Mouse (Mus musculus) hindbrain, embryonic 12.5 days (tissue): Measurements from ENCODE around the gene Olfr51. TPM values are rescaled to one million over a fixed set of nuclear protein-coding genes. Genes with fewer than 3 reads are reported as not detected.
"Not testable (repeated sequence)": the region's sequence is repeated elsewhere in the genome, so short reads cannot be mapped to it uniquely, and the experiment has no call there.

Experiments used
- ATAC-seq: fragments of 200-750 bp; cut with Nextera tagmentation; 2 replicates; pipeline ENCODE4 v1.8.0; 2017; ENCODE audit warnings: moderate TSS enrichment; ENCODE audit not compliant: low FRiP score
- H3K27ac ChIP-seq: fragments of 300-500 bp; sonication (generic); 2 replicates; pipeline ENCODE4 v1.5.1; 2016; ENCODE audit warnings: mild to moderate bottlenecking
- H3K27me3 ChIP-seq: fragments of 300-500 bp; sonication (generic); 2 replicates; pipeline ENCODE4 v1.6.1; 2016; ENCODE audit warnings: mild to moderate bottlenecking
- H3K36me3 ChIP-seq: fragments of 300-500 bp; sonication (generic); 2 replicates; pipeline ENCODE4 v1.6.1; 2016; ENCODE audit warnings: mild to moderate bottlenecking
- H3K4me1 ChIP-seq: fragments of 300-500 bp; sonication (generic); 2 replicates; pipeline ENCODE4 v1.6.1; 2016
- H3K4me2 ChIP-seq: fragments of 300-500 bp; sonication (generic); replicated peaks from 2 replicates; pipeline ENCODE4 v1.6.1; 2016; ENCODE audit warnings: mild to moderate bottlenecking
- H3K4me3 ChIP-seq: fragments of 300-500 bp; sonication (generic); 2 replicates; pipeline ENCODE4 v1.5.1; 2016; ENCODE audit warnings: mild to moderate bottlenecking
- H3K9ac ChIP-seq: fragments of 300-500 bp; sonication (generic); 2 replicates; pipeline ENCODE4 v1.6.1; 2016; ENCODE audit warnings: mild to moderate bottlenecking, moderate library complexity
- H3K9me3 ChIP-seq: fragments of 300-500 bp; sonication (generic); replicated peaks from 2 replicates; pipeline ENCODE4 v1.6.1; 2016; ENCODE audit warnings: mild to moderate bottlenecking
- WGBS: fragments of 180-500 bp; shearing (Covaris S2); methylation state at CpG from one replicate; pipeline ENCODE4 v1.1.7; 2016; 5-methylcytosine and 5-hydroxymethylcytosine counted together
- polyA plus RNA-seq: library from polyadenylated mRNA; unstranded; fragments of >200 nt; fragmentation: Nextera tagmentation; extraction: Ambion mirVana; gene quantifications from 2 replicates; pipeline ENCODE4 v1.2.1, GENCODE M21; 2016

The Olfr51 gene
- polyA plus RNA-seq: not detected in 2 replicates

GRCm38 (mm10) chr11:51003296-51003695, at the start of gene Olfr51:
TSS of gene Olfr51 (plus strand) at chr11:51003596.
- no peak within 1 kb of the TSS for H3K9ac ChIP-seq
- H3K27me3 ChIP-seq: no peaks in the 10 kb centered on the region
- H3K9me3 ChIP-seq: no peaks in the 10 kb centered on the region
- no peak within 1 kb of the TSS for H3K4me2 ChIP-seq
- H3K4me1 ChIP-seq: no peaks in the 10 kb centered on the region
- H3K27ac ChIP-seq: no peak within 1 kb of the TSS
- H3K4me3 ChIP-seq: no peak within 1 kb of the TSS
- ATAC-seq: no peak
- 75% methylated on average over 5 of the region's 5 CpGs for WGBS
- H3K36me3 ChIP-seq: no peaks in the 10 kb centered on the region

- Histone ChIP-seq H3K4me2 (no peak within 1 kb of the TSS), H3K36me3 (no peaks in the 10 kb centered on the region), H3K4me1 (no peaks in the 10 kb centered on the region), H3K9me3 (no peaks in the 10 kb centered on the region), H3K27me3 (no peaks in the 10 kb centered on the region), H3K9ac (no peak within 1 kb of the TSS), H3K4me3 (no peak within 1 kb of the TSS), H3K27ac (no peak within 1 kb of the TSS)
- WGBS: 69% methylated on average over 6 of the region's 6 CpGs
- ATAC-seq: no peak
Measured at GRCm38 (mm10) chr11:50953665-50954064, 49.7 kb upstream of the Olfr51 start, which contains the start of gene Prop1. TSS of gene Prop1 (minus strand) at chr11:50953765.

- WGBS: 98% methylated on average over 2 of the region's 2 CpGs
- Histone ChIP-seq H3K27ac (no peak overlapping the region), H3K9me3 (no peaks in the 10 kb centered on the region), H3K27me3 (no peaks in the 10 kb centered on the region), H3K36me3 (no peaks in the 10 kb centered on the region), H3K9ac (no peak overlapping the region), H3K4me2 (no peak overlapping the region), H3K4me1 (no peaks in the 10 kb centered on the region), H3K4me3 (no peak overlapping the region)
- ATAC-seq: no peak
Measured at GRCm38 (mm10) chr11:50964886-50965285, 38.5 kb upstream of the Olfr51 start.

- Histone ChIP-seq H3K4me1 (no peaks in the 10 kb centered on the region), H3K27me3 (no peaks in the 10 kb centered on the region), H3K4me2 (no peak within 1 kb of the TSS), H3K4me3 (no peak within 1 kb of the TSS), H3K9ac (no peak within 1 kb of the TSS), H3K27ac (no peak within 1 kb of the TSS), H3K36me3 (no peaks in the 10 kb centered on the region), H3K9me3 (no peaks in the 10 kb centered on the region)
- 90% methylated on average over 11 of the region's 11 CpGs for WGBS
- ATAC-seq: no peak
Measured at GRCm38 (mm10) chr11:50966230-50966629, 37.2 kb upstream of the Olfr51 start, which contains the start of gene Olfr1378. TSS of gene Olfr1378 (plus strand) at chr11:50966530.

- 72% methylated on average over 4 of the region's 4 CpGs for WGBS
- Histone ChIP-seq H3K9me3 (no peaks in the 10 kb centered on the region), H3K4me1 (no peaks in the 10 kb centered on the region), H3K9ac (no peak overlapping the region), H3K4me2 (no peak overlapping the region), H3K36me3 (no peaks in the 10 kb centered on the region), H3K27me3 (no peaks in the 10 kb centered on the region), H3K4me3 (no peak overlapping the region), H3K27ac (no peak overlapping the region)
- no peak for ATAC-seq
Measured at GRCm38 (mm10) chr11:50977216-50977615, 26.2 kb upstream of the Olfr51 start.

GRCm38 (mm10) chr11:50981667-50982066, 21.7 kb upstream of the Olfr51 start, which contains the start of gene Olfr1377:
TSS of gene Olfr1377 (plus strand) at chr11:50981967.
- no peak within 1 kb of the TSS for H3K27ac ChIP-seq
- H3K4me1 ChIP-seq: no peaks in the 10 kb centered on the region
- H3K4me3 ChIP-seq: no peak within 1 kb of the TSS
- H3K4me2 ChIP-seq: no peak within 1 kb of the TSS
- ATAC-seq: no peak
- H3K36me3 ChIP-seq: no peaks in the 10 kb centered on the region
- 66% methylated on average over 5 of the region's 5 CpGs for WGBS
- H3K9ac ChIP-seq: no peak within 1 kb of the TSS
- no peaks in the 10 kb centered on the region for H3K27me3 ChIP-seq
- no peaks in the 10 kb centered on the region for H3K9me3 ChIP-seq

- 85% methylated on average over 5 of the region's 5 CpGs for WGBS
- no peaks in the 10 kb centered on the region for H3K4me1 ChIP-seq
- no peak overlapping the region for H3K27ac ChIP-seq
- H3K36me3 ChIP-seq: no peaks in the 10 kb centered on the region
- no peaks in the 10 kb centered on the region for H3K27me3 ChIP-seq
- no peak overlapping the region for H3K9ac ChIP-seq
- H3K4me2 ChIP-seq: no peak overlapping the region
- H3K4me3 ChIP-seq: no peak overlapping the region
- ATAC-seq: no peak
- no peaks in the 10 kb centered on the region for H3K9me3 ChIP-seq
Measured at GRCm38 (mm10) chr11:51011821-51012220, 8.4 kb downstream of the Olfr51 start.

- no peaks in the 10 kb centered on the region for H3K36me3 ChIP-seq
- H3K9me3 ChIP-seq: no peaks in the 10 kb centered on the region
- H3K27me3 ChIP-seq: no peaks in the 10 kb centered on the region
- no peak for ATAC-seq
- H3K4me3 ChIP-seq: no peak within 1 kb of the TSS
- H3K9ac ChIP-seq: no peak within 1 kb of the TSS
- no peak within 1 kb of the TSS for H3K27ac ChIP-seq
- H3K4me1 ChIP-seq: no peaks in the 10 kb centered on the region
- no peak within 1 kb of the TSS for H3K4me2 ChIP-seq
- 75% methylated on average over 1 of the region's 1 CpGs for WGBS
Measured at GRCm38 (mm10) chr11:51013936-51014335, 10.5 kb downstream of the Olfr51 start, which contains the start of gene Olfr54. TSS of gene Olfr54 (plus strand) at chr11:51014236.

GRCm38 (mm10) chr11:51016341-51016740, 12.9 kb downstream of the Olfr51 start:
- Histone ChIP-seq H3K27me3 (no peaks in the 10 kb centered on the region), H3K36me3 (no peaks in the 10 kb centered on the region), H3K9me3 (no peaks in the 10 kb centered on the region), H3K4me1 (no peaks in the 10 kb centered on the region), H3K4me2 (no peak overlapping the region), H3K4me3 (no peak overlapping the region), H3K9ac (no peak overlapping the region), H3K27ac (no peak overlapping the region)
- WGBS: 70% methylated on average over 2 of the region's 2 CpGs
- ATAC-seq: no peak

- not testable (repeated sequence) for H3K4me1 ChIP-seq, H3K9ac ChIP-seq, H3K27ac ChIP-seq, ATAC-seq, H3K27me3 ChIP-seq, H3K4me3 ChIP-seq, H3K9me3 ChIP-seq, H3K4me2 ChIP-seq, H3K36me3 ChIP-seq
- 94% methylated on average over 11 of the region's 11 CpGs for WGBS
Measured at GRCm38 (mm10) chr11:51026811-51027210, 23.4 kb downstream of the Olfr51 start.

GRCm38 (mm10) chr11:51029381-51029780, 26.0 kb downstream of the Olfr51 start:
- not testable (repeated sequence) for H3K4me3 ChIP-seq, H3K4me2 ChIP-seq, H3K36me3 ChIP-seq, H3K27me3 ChIP-seq, ATAC-seq, H3K9ac ChIP-seq, H3K9me3 ChIP-seq, H3K4me1 ChIP-seq, H3K27ac ChIP-seq
- 72% methylated on average over 8 of the region's 8 CpGs for WGBS

- Histone ChIP-seq H3K9ac (no peak overlapping the region), H3K9me3 (no peaks in the 10 kb centered on the region), H3K36me3 (no peaks in the 10 kb centered on the region), H3K27ac (no peak overlapping the region), H3K27me3 (no peaks in the 10 kb centered on the region), H3K4me3 (no peak overlapping the region), H3K4me1 (no peaks in the 10 kb centered on the region), H3K4me2 (no peak overlapping the region)
- WGBS: 78% methylated on average over 2 of the region's 2 CpGs
- no peak for ATAC-seq
Measured at GRCm38 (mm10) chr11:51030225-51030624, 26.8 kb downstream of the Olfr51 start.

GRCm38 (mm10) chr11:51032851-51033250, 29.5 kb downstream of the Olfr51 start:
- no peak overlapping the region for H3K4me2 ChIP-seq
- H3K27me3 ChIP-seq: no peaks in the 10 kb centered on the region
- no peak overlapping the region for H3K4me3 ChIP-seq
- H3K9me3 ChIP-seq: no peaks in the 10 kb centered on the region
- no peak for ATAC-seq
- WGBS: 38% methylated on average over 1 of the region's 1 CpGs
- no peak overlapping the region for H3K27ac ChIP-seq
- H3K4me1 ChIP-seq: no peaks in the 10 kb centered on the region
- no peaks in the 10 kb centered on the region for H3K36me3 ChIP-seq
- H3K9ac ChIP-seq: no peak overlapping the region
